10 mouse cellular contexts compared by ENCODE assay signal in genomic region chr9:94116961-94117360, GRCm38 (mm10).
A peak's percentile ranks its signal among the peaks of the same experiment; 100 is the strongest.
DNase-seq lines count a peak whose midpoint lies in the region; ATAC-seq lines count a peak whose summit lies in the region.
"Had no signal": no experiment of that assay in that cellular context is flagged by ENCODE, and none has a peak within 500 bp of the region (broad histone marks: within the 10 kb centered on the region; RNA-seq: fewer than 3 reads in every experiment).

No protein-coding gene starts in this region.

- no peaks in the 10 kb centered on the region for H3K27me3 ChIP-seq in kidney, embryonic 15.5 days
- H3K27me3 ChIP-seq: stomach, embryonic 15.5 days had no signal

- no peak overlapping the region for H3K27ac ChIP-seq in kidney, embryonic 15.5 days
- H3K27ac ChIP-seq: midbrain, embryonic 10.5 days; stomach, embryonic 15.5 days had no signal

- no peaks in the 10 kb centered on the region for H3K4me1 ChIP-seq in kidney, embryonic 15.5 days
- H3K4me1 ChIP-seq: midbrain, embryonic 10.5 days; stomach, embryonic 15.5 days had no signal

- no peak overlapping the region for H3K9ac ChIP-seq in kidney, embryonic 15.5 days
- H3K9ac ChIP-seq: stomach, embryonic 15.5 days had no signal

- no peak for ATAC-seq in kidney, embryonic 15.5 days (replicated peaks; ENCODE audit: low FRiP score)
- ATAC-seq: hindbrain, embryonic 16.5 days had no signal

- H3K4me2 ChIP-seq in kidney, embryonic 15.5 days: no peak overlapping the region
- H3K4me2 ChIP-seq: stomach, embryonic 15.5 days had no signal

- intact Hi-C loops in left cerebral cortex, postnatal 10 days (cut with DNase I): no loop called here

- H3K36me3 ChIP-seq in kidney, embryonic 15.5 days: no peaks in the 10 kb centered on the region
- H3K36me3 ChIP-seq: midbrain, embryonic 10.5 days; stomach, embryonic 15.5 days had no signal

- H3K9me3 ChIP-seq in kidney, embryonic 15.5 days (replicated peaks): no peaks in the 10 kb centered on the region
- H3K9me3 ChIP-seq: midbrain, embryonic 10.5 days; stomach, embryonic 15.5 days had no signal

- 88% methylated on average over 5 of the region's 5 CpGs for WGBS in kidney, embryonic 15.5 days

- no peak overlapping the region for H3K4me3 ChIP-seq in kidney, embryonic 15.5 days (replicated peaks)
- H3K4me3 ChIP-seq: midbrain, embryonic 10.5 days; stomach, embryonic 15.5 days had no signal

- DNase-seq in kidney, adult 11 months: peak; percentile 7
- DNase-seq in 3134 (ENCODE audit: extremely low read depth, insufficient read length, low spot score) (peak; percentile 21), 3T3-L1 (ENCODE audit: low read depth, low spot score) (peak; percentile 47)
- DNase-seq in gastrocnemius, adult 18-20 months (ENCODE audit: low spot score): peak; percentile 61
- DNase-seq in frontal cortex, postnatal 25 days (ENCODE audit: low spot score in 2 of 2): no peak
- no peak for DNase-seq in left cerebral cortex, postnatal 10 days (ENCODE audit: extremely low spot score in 1 of 2, low spot score in 2 of 2)

Comparison
In these comparisons a context has a peak if more than half of its experiments do, and no peak if none do; other contexts are left out.
1. DNase-seq: peak in kidney, adult 11 months (single experiment), 3134 (single experiment), 3T3-L1 (single experiment) and gastrocnemius, adult 18-20 months (single experiment); none in frontal cortex, postnatal 25 days (0 of 2) and left cerebral cortex, postnatal 10 days (0 of 2).